Mouse (Mus musculus) brain, embryonic 14.5 days (tissue): ENCODE measurements at regions not wholly inside any gene's neighbourhood (a gene's known extent, or its start where the extent isn't known, plus 50 kb on each side); places are given as distances from the start of the nearest gene placed in this dataset.

Source experiments
- DNase-seq: peaks from one replicate; pipeline ENCODE4 v3.0.0-alpha.2; 2011; ENCODE audit warnings: low read depth
- CTCF ChIP-seq: fragments of 200-500 bp; IDR thresholded peaks from 2 replicates; pipeline ENCODE4 v1.5.1; 2012; ENCODE audit warnings: inconsistent platforms, mild to moderate bottlenecking, moderate library complexity, borderline replicate concordance; ENCODE audit not compliant: insufficient read depth, insufficient read length; ENCODE audit errors: extremely low read depth
- POLR2A ChIP-seq: fragments of 200-500 bp; IDR thresholded peaks from 2 replicates; pipeline ENCODE4 v1.6.1; 2012; ENCODE audit warnings: mild to moderate bottlenecking, inconsistent platforms, borderline replicate concordance; ENCODE audit not compliant: poor library complexity, insufficient read depth, insufficient read length, severe bottlenecking; ENCODE audit errors: extremely low read depth

GRCm38 (mm10) chr13:53814088-53814487 is 241.4 kb downstream of the Drd1 start:
- TF ChIP-seq POLR2A (no peak), CTCF (no peak)
- DNase-seq = peak; percentile 43

GRCm38 (mm10) chr13:53811862-53812261 is 243.6 kb downstream of the Drd1 start:
- DNase-seq = no peak

GRCm38 (mm10) chr13:53811151-53811550 is 244.4 kb downstream of the Drd1 start:
- TF ChIP-seq POLR2A (no peak), CTCF (no peak)
- no peak for DNase-seq

More at GRCm38 (mm10) chr13:53811862-53812261, 243.6 kb downstream of the Drd1 start:
- TF ChIP-seq POLR2A = no peak
- TF ChIP-seq CTCF = peak; percentile 64; the same call in 1 of the 2 replicates

- DNase-seq = peak; percentile 90
- no peak for TF ChIP-seq CTCF
- TF ChIP-seq POLR2A = no peak
Measured at GRCm38 (mm10) chr13:53807791-53808525, 247.5 kb downstream of the Drd1 start.

- TF ChIP-seq POLR2A = no peak
- TF ChIP-seq CTCF = no peak
- peak; percentile 80 for DNase-seq
Measured at GRCm38 (mm10) chr13:53805872-53806271, 249.6 kb downstream of the Drd1 start.

- no peak for DNase-seq
- TF ChIP-seq POLR2A = no peak
- no peak for TF ChIP-seq CTCF
Measured at GRCm38 (mm10) chr13:53800978-53801377, 254.5 kb downstream of the Drd1 start.

- no peak for DNase-seq
- TF ChIP-seq POLR2A (no peak), CTCF (no peak)
Measured at GRCm38 (mm10) chr13:53788809-53789208, 266.7 kb downstream of the Drd1 start.

- peak; percentile 92 for DNase-seq
- TF ChIP-seq CTCF (peak; percentile 85), POLR2A (no peak)
Measured at GRCm38 (mm10) chr13:53783492-53783891, 272.0 kb downstream of the Drd1 start.

- TF ChIP-seq POLR2A (no peak), CTCF (peak; percentile 71; the same call in 1 of the 2 replicates)
- peak; percentile 77 for DNase-seq
Measured at GRCm38 (mm10) chr13:53779150-53779549, 276.4 kb downstream of the Drd1 start.

GRCm38 (mm10) chr13:53776421-53776820 is 279.1 kb downstream of the Drd1 start:
- peak; percentile 49 for DNase-seq
- TF ChIP-seq CTCF (no peak), POLR2A (no peak)

- DNase-seq = peak; percentile 48
Measured at GRCm38 (mm10) chr13:53775687-53776086, 279.8 kb downstream of the Drd1 start.

More at GRCm38 (mm10) chr13:53775687-53776086, 279.8 kb downstream of the Drd1 start:
- TF ChIP-seq POLR2A = no peak
- peak; percentile 61; the same call in 1 of the 2 replicates for TF ChIP-seq CTCF
